Mouse (Mus musculus) B cell, adult 67 days (primary cell): ENCODE data around the gene Prcc. TPM values are rescaled to one million over a fixed set of nuclear protein-coding genes. Genes with fewer than 3 reads are reported as not detected.

Source experiments
- total RNA-seq, 2 experiments: library from RNA; stranded (reverse); gene quantifications; 4 replicates each; pipeline ENCODE4 v1.2.4; 2023

Prcc gene
- 10 to 100 TPM; 56.5 to 62.3 TPM for total RNA-seq

GRCm38 (mm10) chr3:87885281-87886003, at the start of gene Prcc:
Prcc (minus strand) TSS chr3:87885608.

GRCm38 (mm10) chr3:87930078-87930795, 44.8 kb upstream of the Prcc start, which contains the start of the genes Isg20l2 and Rrnad1:
Isg20l2 (plus strand) TSS chr3:87930314.
Rrnad1 (minus strand) TSS chr3:87930717.

DNA sequence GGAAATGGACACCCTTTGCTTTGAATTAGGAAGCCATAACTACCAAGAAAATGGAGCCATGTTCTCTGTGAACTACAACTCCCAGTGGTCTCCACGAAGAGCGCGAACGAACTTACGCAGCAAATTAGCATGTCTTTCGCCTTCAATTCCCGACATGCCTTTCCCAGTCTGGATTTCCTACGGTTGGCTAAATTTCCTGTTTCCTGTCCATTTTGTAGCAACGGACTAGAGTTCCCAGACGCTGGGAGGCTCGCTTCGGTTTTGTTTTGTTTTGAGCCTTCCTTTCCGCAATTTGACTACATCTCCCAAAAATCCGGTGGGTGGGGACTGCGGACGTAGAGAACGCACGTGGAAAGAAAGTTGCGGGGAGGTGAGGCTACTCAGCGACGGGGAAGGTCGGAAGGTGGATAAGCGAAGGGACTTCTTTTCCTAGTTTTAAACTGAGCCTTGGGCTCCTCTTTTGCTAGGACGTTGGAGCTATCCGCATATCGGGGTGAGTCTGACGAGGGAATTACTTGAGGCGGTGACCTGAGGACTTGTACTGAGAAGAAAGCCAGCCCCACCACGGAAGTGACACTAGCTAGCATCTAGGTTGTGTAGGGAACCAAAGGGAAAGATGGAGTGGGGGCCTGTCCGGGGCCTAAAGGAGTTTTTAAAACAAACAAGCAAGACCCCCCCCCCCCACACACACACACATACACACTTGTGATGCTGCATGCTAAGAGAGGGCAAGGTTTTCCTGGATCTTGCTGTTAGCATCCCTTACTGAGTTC, 34.1 kb upstream of the Prcc start, which contains the start of gene Mrpl24:
Mrpl24 (plus strand) TSS at position 171 of the 773 bp plus-strand sequence.

GRCm38 (mm10) chr3:87905880-87906485, 20.6 kb upstream of the Prcc start, which contains the start of gene Hdgf:
Hdgf (plus strand) TSS chr3:87906321.

GRCm38 (mm10) chr3:87846650-87847110, 38.7 kb downstream of the Prcc start, which contains the start of gene Sh2d2a:
Sh2d2a (plus strand) TSS chr3:87846755.

DNA sequence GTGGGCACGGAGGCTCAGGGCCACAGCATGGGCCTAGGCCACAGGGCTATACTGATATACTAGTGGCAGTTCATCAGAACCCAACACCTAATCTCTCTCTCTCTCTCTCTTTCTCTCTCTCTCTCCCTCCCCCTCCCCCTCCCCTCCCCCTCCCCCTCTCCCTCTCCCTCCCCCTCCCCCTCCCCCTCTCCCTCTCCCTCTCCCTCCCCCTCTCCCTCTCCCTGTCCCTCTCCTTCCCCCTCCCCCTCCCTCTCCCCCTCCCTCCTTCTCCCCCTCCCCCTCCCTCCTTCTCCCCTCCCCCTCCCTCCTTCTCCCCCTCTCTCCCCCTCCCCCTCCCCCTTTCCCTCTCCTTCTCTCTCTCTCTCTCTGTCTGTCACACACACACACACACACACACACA, 61.2 kb downstream of the Prcc start, which contains the start of gene Pear1:
Pear1 (minus strand) TSS at position 101 of the 400 bp plus-strand sequence.

Other genes starting within 250 kb of the Prcc start
- gene Lrrc71, start 137.0 kb downstream of the Prcc start, total RNA-seq = under 1 TPM in 1 of 2 experiments, not detected in 1; 0.67 TPM
- not detected for gene Ntrk1, start 90.4 kb downstream of the Prcc start, total RNA-seq
- under 1 TPM in 1 of 2 experiments, not detected in 1; 0.12 TPM for gene Insrr, start 88.7 kb downstream of the Prcc start, total RNA-seq
- 10 to 100 TPM; 22.3 to 30.3 TPM for gene Pear1, start 61.3 kb downstream of the Prcc start, total RNA-seq
- 10 to 100 TPM; 29.2 to 32.6 TPM for gene Sh2d2a, start 38.9 kb downstream of the Prcc start, total RNA-seq
- gene Hdgf, start 20.7 kb upstream of the Prcc start, total RNA-seq = 10 to 100 TPM; 83.0 to 85.0 TPM
- gene Mrpl24, start 33.9 kb upstream of the Prcc start, total RNA-seq = 100 to 1,000 TPM; 134 to 154 TPM
- gene Isg20l2, start 44.7 kb upstream of the Prcc start, total RNA-seq = 10 to 100 TPM; 65.3 to 67.4 TPM
- 10 to 100 TPM; 41.3 to 46.0 TPM for gene Rrnad1, start 45.1 kb upstream of the Prcc start, total RNA-seq
- gene Crabp2, start 63.1 kb upstream of the Prcc start, total RNA-seq = 1 to 10 TPM in 1 of 2 experiments, not detected in 1; 3.1 TPM
- not detected for gene Nes, start 85.5 kb upstream of the Prcc start, total RNA-seq
- not detected for gene Bcan, start 114.6 kb upstream of the Prcc start, total RNA-seq
- not detected for gene Hapln2, start 142.0 kb upstream of the Prcc start, total RNA-seq
- 10 to 100 TPM; 15.8 to 15.9 TPM for gene Gpatch4, start 157.5 kb upstream of the Prcc start, total RNA-seq
- gene Naxe, start 172.9 kb upstream of the Prcc start, total RNA-seq = 10 to 100 TPM; 38.3 to 38.9 TPM
- gene Ttc24, start 192.7 kb upstream of the Prcc start, total RNA-seq = not detected
- under 1 TPM; 0.27 to 0.32 TPM for gene Iqgap3, start 196.4 kb upstream of the Prcc start, total RNA-seq